Mouse (Mus musculus) left cerebral cortex, adult 18-20 months (tissue): Measurements from ENCODE around the gene Spr. TPM values are rescaled to one million over a fixed set of nuclear protein-coding genes. Genes with fewer than 3 reads are reported as not detected.
"Not testable (repeated sequence)": the region's sequence is repeated elsewhere in the genome, so short reads cannot be mapped to it uniquely, and the experiment has no call there.

Experiments
- DNase-seq, 2 experiments: peaks; one replicate each; pipeline ENCODE4 v3.0.0; 2021 to 2022; ENCODE audit warnings: low spot score in 2 of 2, mixed read lengths in 1 of 2
- total RNA-seq, 2 experiments: library from RNA; stranded (reverse); gene quantifications; 2 replicates each; pipeline ENCODE4 v1.2.3; 2021

The Spr gene
- total RNA-seq, 2 experiments from 2014 or later, result 48.4 to 51.5 TPM

- peak; percentile 37 to 40 for DNase-seq
Observed at GRCm38 (mm10) chr6:85132794-85133193, 4.8 kb downstream of the Spr start.

GRCm38 (mm10) chr6:85132237-85132636 is 5.3 kb downstream of the Spr start:
- DNase-seq, result not testable (repeated sequence)

- peak; percentile 79 to 88 for DNase-seq
Observed at GRCm38 (mm10) chr6:85131673-85132072, 5.9 kb downstream of the Spr start.

- peak; percentile 37 to 55 for DNase-seq
Observed at GRCm38 (mm10) chr6:85117545-85118511, 19.7 kb downstream of the Spr start.

GRCm38 (mm10) chr6:85105033-85105615 is 32.4 kb downstream of the Spr start:
- no peak for DNase-seq

- DNase-seq, result no peak
Observed at GRCm38 (mm10) chr6:85103321-85103720, 34.2 kb downstream of the Spr start.

- DNase-seq, result no peak
Observed at GRCm38 (mm10) chr6:85096441-85096840, 41.1 kb downstream of the Spr start.

- DNase-seq, result no peak
Observed at GRCm38 (mm10) chr6:85087425-85087824, 50.1 kb downstream of the Spr start.

GRCm38 (mm10) chr6:85086645-85087044 is 50.9 kb downstream of the Spr start:
- no peak for DNase-seq

Other genes with a start within 250 kb of the Spr start
- 10 to 100 TPM; 73.7 to 81.5 TPM for gene Exoc6b, start 68.3 kb downstream of the Spr start, total RNA-seq
- gene Emx1, start 49.7 kb upstream of the Spr start, total RNA-seq, result 10 to 100 TPM; 32.5 to 42.6 TPM
- 100 to 1,000 TPM; 163 to 164 TPM for gene Sfxn5, start 195.7 kb upstream of the Spr start, total RNA-seq
- 10 to 100 TPM; 81.7 to 82.1 TPM for gene Rab11fip5, start 236.9 kb upstream of the Spr start, total RNA-seq